Mouse (Mus musculus): ENCODE measurements at regions not wholly inside any gene's neighbourhood (a gene's known extent, or its start where the extent isn't known, plus 50 kb on each side); places are given as distances from the start of the nearest gene placed in this dataset.

DNA sequence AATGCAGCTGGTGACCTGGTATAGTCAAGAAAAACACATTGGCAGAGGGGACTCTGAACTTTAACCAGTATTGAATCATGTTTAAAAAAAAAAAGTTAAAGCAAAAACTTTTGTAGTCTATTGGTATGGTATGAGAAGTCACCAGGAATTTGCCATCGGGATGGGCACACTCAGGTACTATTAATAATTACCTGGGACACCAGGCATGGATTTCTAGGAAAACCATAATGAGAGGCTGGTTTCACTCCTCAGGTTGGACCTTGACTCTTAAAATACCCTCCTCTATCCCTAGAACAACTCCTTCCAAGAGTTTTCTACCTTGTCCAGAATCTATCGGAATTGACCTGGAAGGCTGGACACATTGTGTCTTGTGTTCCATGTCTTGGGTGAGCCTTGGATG, 155.5 kb upstream of the Foxq1 start:
- 81% methylated on average over 2 of the region's 2 CpGs for WGBS (ENCODE audit: insufficient replicate concordance)
- Histone ChIP-seq H3K27me3 (replicated peaks) (no peaks in the 10 kb centered on the region), H3K4me1 (no peaks in the 10 kb centered on the region), H3K9ac (no peak overlapping the region), H3K4me2 (no peak overlapping the region), H3K9me3 (replicated peaks) (no peaks in the 10 kb centered on the region), H3K4me3 (no peak overlapping the region), H3K27ac (no peak overlapping the region), H3K36me3 (no peaks in the 10 kb centered on the region)
- no peak for ATAC-seq

DNA sequence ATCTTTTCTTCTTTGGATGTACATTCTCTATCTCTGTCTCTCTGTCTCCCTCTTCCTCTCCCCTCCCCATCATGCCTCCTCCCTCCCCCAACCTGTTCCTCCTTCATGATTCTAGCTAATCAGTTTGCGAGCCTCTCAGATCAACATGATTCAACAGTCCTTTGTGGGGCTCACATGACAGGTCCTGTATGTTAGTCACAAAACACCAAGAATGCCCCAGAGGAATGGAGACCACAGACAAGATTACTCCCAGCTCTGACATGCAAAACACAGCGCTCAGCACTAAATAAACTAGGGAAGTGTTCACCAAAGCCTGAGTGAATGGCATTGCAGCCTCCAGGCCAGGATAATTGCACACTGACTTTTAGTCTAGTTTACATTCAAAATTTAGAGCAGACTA, 150.6 kb upstream of the Foxq1 start:
- H3K27ac ChIP-seq, result no peak overlapping the region
- no peak overlapping the region for H3K9ac ChIP-seq
- no peaks in the 10 kb centered on the region for H3K36me3 ChIP-seq
- no peak overlapping the region for H3K4me2 ChIP-seq
- no peaks in the 10 kb centered on the region for H3K9me3 ChIP-seq (replicated peaks)
- H3K4me3 ChIP-seq, result no peak overlapping the region
- 58% methylated on average over 2 of the region's 2 CpGs for WGBS (ENCODE audit: insufficient replicate concordance)
- H3K27me3 ChIP-seq (replicated peaks), result no peaks in the 10 kb centered on the region
- H3K4me1 ChIP-seq, result no peaks in the 10 kb centered on the region
- ATAC-seq, result no peak

DNA sequence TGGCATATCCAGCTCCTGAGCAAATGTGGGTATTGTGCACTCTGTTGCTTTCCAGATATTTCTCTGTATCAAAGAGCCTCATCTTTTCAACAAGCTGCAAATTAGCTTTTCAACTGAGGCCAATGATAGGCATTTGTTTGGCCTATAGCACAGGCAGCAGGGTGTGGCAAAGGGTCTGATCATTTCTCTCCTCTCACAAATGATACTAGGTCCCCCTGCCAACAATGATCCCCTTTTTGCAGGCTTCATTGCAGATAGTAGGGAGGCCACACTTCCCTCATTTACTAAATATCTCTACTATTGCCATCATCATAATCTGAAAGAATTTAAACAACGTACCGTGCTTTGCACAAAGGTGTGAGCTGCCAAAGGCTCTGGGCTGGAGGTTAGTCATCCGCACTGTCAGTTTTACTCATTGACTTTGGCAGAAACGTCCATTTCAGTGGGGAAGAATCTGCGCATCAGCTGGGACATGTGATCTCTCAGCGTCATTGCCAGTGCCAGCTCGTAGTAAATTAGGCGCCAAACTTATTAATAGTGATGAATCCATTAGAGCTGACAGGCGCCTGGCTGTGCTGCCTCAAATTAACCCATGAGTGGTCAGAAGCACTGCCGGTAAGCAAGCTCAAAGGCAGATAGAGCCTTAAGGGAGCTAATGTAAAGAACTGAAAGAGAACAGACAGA, 147.4 kb upstream of the Foxq1 start:
- H3K9me3 ChIP-seq (replicated peaks), result no peaks in the 10 kb centered on the region
- WGBS (ENCODE audit: insufficient replicate concordance), result 59% methylated on average over 10 of the region's 10 CpGs
- ATAC-seq, result no peak
- H3K9ac ChIP-seq, result no peak overlapping the region
- no peak overlapping the region for H3K4me2 ChIP-seq
- no peak overlapping the region for H3K27ac ChIP-seq
- no peaks in the 10 kb centered on the region for H3K36me3 ChIP-seq
- H3K27me3 ChIP-seq (replicated peaks), result no peaks in the 10 kb centered on the region
- no peaks in the 10 kb centered on the region for H3K4me1 ChIP-seq
- no peak overlapping the region for H3K4me3 ChIP-seq

DNA sequence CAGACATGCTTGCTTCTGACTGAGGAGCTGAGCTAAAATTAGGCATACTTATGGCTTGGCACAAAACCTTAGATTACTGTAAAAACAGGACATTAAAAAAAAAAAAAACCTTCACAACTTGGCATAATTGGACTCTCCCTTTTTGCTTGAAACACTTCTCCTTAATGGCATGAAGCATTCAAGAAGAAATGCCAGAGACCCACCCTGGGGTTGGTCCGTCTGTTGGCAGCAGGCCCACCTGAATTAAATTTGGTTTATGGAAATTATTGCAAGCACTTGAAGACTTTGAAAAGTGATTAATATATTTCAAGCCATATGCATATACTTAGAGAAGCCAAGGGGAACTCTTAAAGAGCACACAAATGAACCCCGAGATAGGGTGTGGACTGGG, 146.8 kb upstream of the Foxq1 start:
- no peak overlapping the region for H3K4me2 ChIP-seq
- no peaks in the 10 kb centered on the region for H3K9me3 ChIP-seq (replicated peaks)
- no peak overlapping the region for H3K27ac ChIP-seq
- H3K4me3 ChIP-seq, result no peak overlapping the region
- ATAC-seq, result no peak
- no peaks in the 10 kb centered on the region for H3K4me1 ChIP-seq
- no peaks in the 10 kb centered on the region for H3K27me3 ChIP-seq (replicated peaks)
- H3K9ac ChIP-seq, result no peak overlapping the region
- no peaks in the 10 kb centered on the region for H3K36me3 ChIP-seq
- 69% methylated on average over 2 of the region's 2 CpGs for WGBS (ENCODE audit: insufficient replicate concordance)

DNA sequence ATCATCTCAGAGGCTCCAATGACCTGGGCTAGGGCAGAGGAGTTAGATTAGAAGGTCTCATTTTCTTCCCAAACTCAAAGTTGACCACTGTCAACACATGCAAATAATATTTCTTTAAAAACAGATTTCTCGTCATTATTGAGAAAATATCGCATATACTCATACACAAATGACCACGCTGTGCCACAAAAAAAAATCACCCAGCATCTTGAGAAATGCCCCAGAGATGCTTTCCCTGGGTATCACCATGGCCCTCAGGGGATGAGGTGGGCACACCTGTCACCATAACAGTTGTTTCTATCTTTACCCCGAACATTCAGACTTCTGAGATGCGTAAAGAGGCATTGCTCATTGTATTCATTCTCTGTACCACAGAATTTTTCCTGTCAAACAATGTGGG, 134.4 kb upstream of the Foxq1 start:
- Histone ChIP-seq H3K36me3 (no peaks in the 10 kb centered on the region), H3K9ac (no peak overlapping the region), H3K27me3 (replicated peaks) (no peaks in the 10 kb centered on the region), H3K4me2 (no peak overlapping the region), H3K27ac (no peak overlapping the region), H3K4me1 (no peaks in the 10 kb centered on the region), H3K9me3 (replicated peaks) (no peaks in the 10 kb centered on the region), H3K4me3 (no peak overlapping the region)
- no peak for ATAC-seq
- 78% methylated on average over 5 of the region's 5 CpGs for WGBS (ENCODE audit: insufficient replicate concordance)

DNA sequence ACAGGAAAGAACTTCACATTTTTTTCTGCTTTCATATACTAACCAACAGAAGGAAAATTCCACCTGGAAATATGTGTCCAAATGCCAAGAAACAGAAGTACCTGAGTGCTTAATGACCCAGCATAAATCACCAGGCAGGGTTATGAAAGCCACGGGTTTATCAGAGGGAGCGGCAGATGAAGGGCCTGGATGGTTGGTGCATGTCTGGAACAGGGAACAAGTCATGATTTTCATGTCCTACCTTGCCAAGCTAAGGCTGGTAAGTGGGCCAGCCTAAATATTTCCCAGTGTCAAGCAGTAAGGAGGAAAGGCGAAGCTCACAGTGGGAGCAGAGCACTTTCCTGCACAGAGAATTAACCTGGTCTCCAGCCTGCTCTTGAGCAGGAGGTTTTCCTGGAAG, 132.3 kb upstream of the Foxq1 start:
- Histone ChIP-seq H3K9ac (no peak overlapping the region), H3K9me3 (replicated peaks) (no peaks in the 10 kb centered on the region), H3K4me1 (no peaks in the 10 kb centered on the region), H3K27ac (no peak overlapping the region), H3K36me3 (no peaks in the 10 kb centered on the region), H3K27me3 (replicated peaks) (no peaks in the 10 kb centered on the region), H3K4me2 (no peak overlapping the region), H3K4me3 (no peak overlapping the region)
- WGBS (ENCODE audit: insufficient replicate concordance), result 65% methylated on average over 3 of the region's 3 CpGs
- no peak for ATAC-seq

DNA sequence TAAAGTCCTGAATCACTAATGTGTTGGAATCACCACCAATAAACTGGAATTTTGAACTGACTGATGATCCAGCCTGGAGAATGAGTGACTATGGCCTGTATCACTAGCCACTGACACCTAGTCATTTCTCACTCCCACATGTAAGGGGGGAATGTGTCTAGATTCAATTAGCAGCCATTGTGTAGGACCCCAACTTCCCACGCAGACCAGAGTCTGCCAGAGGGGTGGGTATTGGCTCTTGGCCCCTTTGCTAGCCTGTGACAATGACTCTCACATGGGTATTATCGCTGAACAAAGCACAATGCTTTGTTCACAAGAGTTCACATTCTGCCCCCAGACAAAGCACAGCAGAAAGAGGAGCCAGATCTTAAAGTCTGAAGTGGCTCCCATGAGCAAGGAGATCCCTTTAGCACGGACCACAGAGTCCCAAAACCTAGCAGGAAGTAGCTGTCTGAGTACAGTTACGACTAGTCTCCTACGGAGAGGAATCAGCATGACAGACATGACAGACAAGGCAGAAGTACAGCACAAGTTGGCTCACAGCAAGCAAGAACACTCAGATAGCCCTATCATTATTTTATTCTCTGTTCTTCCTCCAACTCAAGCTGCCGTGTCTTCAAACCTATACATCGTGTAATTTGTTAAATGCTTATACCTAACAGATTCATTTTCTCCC, 130.0 kb upstream of the Foxq1 start:
- Histone ChIP-seq H3K36me3 (no peaks in the 10 kb centered on the region), H3K27ac (no peak overlapping the region), H3K4me2 (no peak overlapping the region), H3K4me1 (no peaks in the 10 kb centered on the region), H3K9me3 (replicated peaks) (no peaks in the 10 kb centered on the region), H3K27me3 (replicated peaks) (no peaks in the 10 kb centered on the region), H3K9ac (no peak overlapping the region), H3K4me3 (no peak overlapping the region)
- WGBS (ENCODE audit: insufficient replicate concordance), result 55% methylated on average over 7 of the region's 7 CpGs
- no peak for ATAC-seq

DNA sequence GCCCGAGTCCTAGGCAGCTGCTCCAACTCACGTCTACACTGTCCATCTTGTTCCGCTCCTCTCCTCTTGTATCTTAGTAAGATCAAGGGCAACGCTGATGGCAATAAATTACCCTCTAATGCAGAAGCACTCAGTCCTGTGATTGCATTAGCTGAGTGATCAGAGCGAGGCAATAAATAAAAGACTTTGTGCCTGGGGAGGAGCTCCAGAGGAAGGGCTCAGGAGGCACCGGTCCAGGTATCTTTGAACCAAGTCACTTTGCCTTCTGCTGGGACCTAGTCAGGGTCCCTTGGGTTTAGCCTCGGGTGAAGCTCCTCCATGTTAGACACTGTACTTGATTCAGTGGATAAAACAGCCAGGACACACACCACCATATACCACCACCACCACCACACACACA, 119.5 kb upstream of the Foxq1 start:
- no peaks in the 10 kb centered on the region for H3K9me3 ChIP-seq (replicated peaks)
- no peaks in the 10 kb centered on the region for H3K36me3 ChIP-seq
- no peak overlapping the region for H3K27ac ChIP-seq
- no peak overlapping the region for H3K4me3 ChIP-seq
- no peak overlapping the region for H3K4me2 ChIP-seq
- no peak overlapping the region for H3K9ac ChIP-seq
- no peaks in the 10 kb centered on the region for H3K27me3 ChIP-seq (replicated peaks)
- WGBS (ENCODE audit: insufficient replicate concordance), result 70% methylated on average over 7 of the region's 7 CpGs
- ATAC-seq, result no peak
- no peaks in the 10 kb centered on the region for H3K4me1 ChIP-seq

DNA sequence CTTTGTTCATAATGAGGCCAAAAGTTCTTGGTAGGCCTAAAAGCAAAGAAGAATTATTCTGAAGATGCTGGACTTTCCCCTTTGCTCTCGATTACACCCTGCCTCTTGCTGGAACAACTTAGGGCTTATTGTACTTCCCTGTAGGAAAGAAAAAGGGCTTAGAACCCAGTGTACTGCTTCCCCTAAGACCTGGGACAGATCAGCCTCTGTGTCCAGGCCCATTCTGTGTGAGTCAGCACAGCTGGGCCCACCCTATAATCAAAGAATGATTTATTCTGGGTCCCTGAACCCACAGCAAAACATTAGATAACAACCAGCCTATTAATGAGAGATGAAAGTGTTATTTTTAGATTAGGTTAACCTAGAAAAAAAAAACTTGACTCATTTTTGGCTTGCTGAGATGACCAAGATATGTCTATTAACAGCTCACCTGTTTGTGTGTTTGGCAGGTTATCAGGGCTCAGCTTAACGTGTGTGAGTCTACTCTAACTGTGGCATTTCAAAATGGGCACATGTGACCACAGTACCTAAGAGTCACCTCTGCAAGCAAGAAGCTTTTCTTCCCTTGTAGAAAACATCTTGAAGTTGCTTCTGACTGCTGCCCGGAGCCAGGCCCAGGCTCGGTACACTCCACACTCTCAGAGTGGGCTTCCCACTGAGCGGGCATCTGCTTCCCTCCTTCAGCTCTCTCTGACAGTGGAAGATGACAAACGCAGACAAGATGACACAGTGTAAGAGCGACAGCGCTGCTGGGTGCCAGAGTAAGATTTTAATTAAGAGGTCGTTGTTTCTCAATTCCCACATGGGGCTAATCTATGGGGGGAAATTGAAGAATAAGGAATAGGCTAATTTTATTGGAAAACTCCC, 115.9 kb upstream of the Foxq1 start:
- H3K9me3 ChIP-seq (replicated peaks), result no peaks in the 10 kb centered on the region
- H3K9ac ChIP-seq, result no peak overlapping the region
- no peak overlapping the region for H3K4me2 ChIP-seq
- H3K4me3 ChIP-seq, result no peak overlapping the region
- WGBS (ENCODE audit: insufficient replicate concordance), result 63% methylated on average over 9 of the region's 9 CpGs
- no peaks in the 10 kb centered on the region for H3K36me3 ChIP-seq
- no peak overlapping the region for H3K27ac ChIP-seq
- no peaks in the 10 kb centered on the region; the same call in 1 of the 2 replicates for H3K27me3 ChIP-seq (replicated peaks)
- no peak for ATAC-seq
- H3K4me1 ChIP-seq, result no peaks in the 10 kb centered on the region

DNA sequence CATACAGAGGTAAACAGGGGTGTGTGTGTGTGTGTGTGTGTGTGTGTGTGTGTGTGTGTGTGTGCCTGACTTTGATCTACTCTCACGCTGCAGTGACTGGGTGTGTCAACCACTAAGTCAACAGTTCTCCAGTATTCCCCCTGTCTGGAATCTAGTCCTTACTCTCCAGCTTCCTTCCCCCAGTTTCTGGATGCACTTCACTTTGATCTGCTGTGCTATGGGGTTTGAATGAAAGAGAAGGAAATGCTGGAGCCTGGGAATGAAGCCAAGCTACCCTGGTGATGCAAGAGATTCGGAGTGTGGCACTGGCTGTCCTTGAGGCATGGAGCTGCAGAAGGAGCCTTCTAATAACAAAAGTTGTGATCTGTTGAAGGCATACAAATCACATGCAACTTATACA, 97.1 kb upstream of the Foxq1 start:
- no peaks in the 10 kb centered on the region for H3K36me3 ChIP-seq
- H3K4me3 ChIP-seq, result no peak overlapping the region
- no peak for ATAC-seq
- H3K9me3 ChIP-seq (replicated peaks), result no peaks in the 10 kb centered on the region
- 51% methylated on average over 2 of the region's 2 CpGs for WGBS (ENCODE audit: insufficient replicate concordance)
- no peak overlapping the region for H3K9ac ChIP-seq
- no peaks in the 10 kb centered on the region for H3K27me3 ChIP-seq (replicated peaks)
- no peak overlapping the region for H3K4me2 ChIP-seq
- H3K27ac ChIP-seq, result no peak overlapping the region
- H3K4me1 ChIP-seq, result no peaks in the 10 kb centered on the region

DNA sequence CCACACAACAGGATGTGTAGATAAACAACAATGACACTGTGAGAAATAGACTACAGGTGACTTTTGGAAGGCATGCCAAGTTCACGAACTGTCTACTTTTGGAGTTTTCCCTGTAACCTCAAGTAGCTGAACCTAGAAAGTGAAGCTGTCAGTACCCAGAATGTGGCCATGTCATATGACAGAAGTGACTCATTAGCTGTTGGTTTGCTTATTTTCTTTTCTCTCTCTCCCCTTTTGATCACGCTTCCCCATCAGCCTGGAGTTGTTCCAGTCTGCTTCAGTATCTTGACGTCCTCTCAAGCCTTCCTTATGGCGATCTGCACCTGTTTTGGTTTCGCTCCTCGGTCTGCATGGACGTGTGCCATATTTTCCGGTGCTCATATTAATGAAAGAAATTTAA, 90.8 kb upstream of the Foxq1 start:
- Histone ChIP-seq H3K9ac (no peak overlapping the region), H3K4me1 (no peaks in the 10 kb centered on the region), H3K27me3 (replicated peaks) (no peaks in the 10 kb centered on the region), H3K4me2 (no peak overlapping the region), H3K9me3 (replicated peaks) (no peaks in the 10 kb centered on the region), H3K36me3 (no peaks in the 10 kb centered on the region), H3K4me3 (no peak overlapping the region), H3K27ac (no peak overlapping the region)
- ATAC-seq, result no peak
- 75% methylated on average over 8 of the region's 8 CpGs for WGBS (ENCODE audit: insufficient replicate concordance)

DNA sequence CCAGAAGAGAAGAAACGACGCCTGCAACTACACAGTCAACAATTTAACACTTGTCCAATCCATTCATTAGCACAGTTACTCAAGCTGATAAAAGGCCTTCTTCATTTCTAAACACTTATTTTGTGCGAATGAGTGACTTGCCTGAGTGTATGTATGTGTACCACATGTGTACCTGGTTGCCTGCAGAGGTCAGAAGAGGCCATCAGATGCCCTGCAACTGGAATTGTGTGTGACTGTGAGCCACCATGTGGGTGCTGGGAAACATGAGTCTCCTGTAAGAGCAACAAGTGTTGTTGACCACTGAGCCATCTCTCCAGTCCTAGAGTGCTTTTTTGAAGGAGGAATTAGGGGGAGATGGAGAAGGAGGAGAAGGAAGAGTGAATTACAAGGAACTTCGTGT, 90.2 kb upstream of the Foxq1 start:
- Histone ChIP-seq H3K4me2 (no peak overlapping the region), H3K9me3 (replicated peaks) (no peaks in the 10 kb centered on the region), H3K4me1 (no peaks in the 10 kb centered on the region), H3K27ac (no peak overlapping the region), H3K36me3 (no peaks in the 10 kb centered on the region), H3K4me3 (no peak overlapping the region), H3K9ac (no peak overlapping the region), H3K27me3 (replicated peaks) (no peaks in the 10 kb centered on the region)
- ATAC-seq, result no peak
- 55% methylated on average over 4 of the region's 4 CpGs for whole genome bisulfite sequencing (ENCODE audit: insufficient replicate concordance)
